Mouse (Mus musculus) cerebellum, adult 2 months (tissue): ENCODE data around the gene Plxna2.

ENCODE experiments used
- CTCF ChIP-seq: fragments of 200-500 bp; IDR thresholded peaks from 2 replicates; pipeline ENCODE4 v1.5.1; 2011; ENCODE audit warnings: low read depth, mild to moderate bottlenecking, control low read depth, low read length, moderate library complexity, borderline replicate concordance; ENCODE audit not compliant: insufficient read depth
- POLR2A ChIP-seq: fragments of 200-500 bp; IDR thresholded peaks from 2 replicates; pipeline ENCODE4 v1.6.1; 2011; ENCODE audit warnings: low read length, control low read depth, borderline replicate concordance; ENCODE audit not compliant: insufficient read depth

GRCm38 (mm10) chr1:194694805-194695204 is 76.8 kb downstream of the Plxna2 start:
- TF ChIP-seq POLR2A (no peak), CTCF (no peak)
